Mouse (Mus musculus): ENCODE results near the gene Flii. TPM values are rescaled to one million over a fixed set of nuclear protein-coding genes. Genes with fewer than 3 reads are reported as not detected.

The Flii gene
- polyA plus RNA-seq (2015; fragmentation: Illumina TruSeq; extraction: RNeasy Lipid Tissue Mini Kit (QIAGEN cat#74804); ENCODE audit: low read depth, low replicate concordance), result 48.0 TPM

DNA sequence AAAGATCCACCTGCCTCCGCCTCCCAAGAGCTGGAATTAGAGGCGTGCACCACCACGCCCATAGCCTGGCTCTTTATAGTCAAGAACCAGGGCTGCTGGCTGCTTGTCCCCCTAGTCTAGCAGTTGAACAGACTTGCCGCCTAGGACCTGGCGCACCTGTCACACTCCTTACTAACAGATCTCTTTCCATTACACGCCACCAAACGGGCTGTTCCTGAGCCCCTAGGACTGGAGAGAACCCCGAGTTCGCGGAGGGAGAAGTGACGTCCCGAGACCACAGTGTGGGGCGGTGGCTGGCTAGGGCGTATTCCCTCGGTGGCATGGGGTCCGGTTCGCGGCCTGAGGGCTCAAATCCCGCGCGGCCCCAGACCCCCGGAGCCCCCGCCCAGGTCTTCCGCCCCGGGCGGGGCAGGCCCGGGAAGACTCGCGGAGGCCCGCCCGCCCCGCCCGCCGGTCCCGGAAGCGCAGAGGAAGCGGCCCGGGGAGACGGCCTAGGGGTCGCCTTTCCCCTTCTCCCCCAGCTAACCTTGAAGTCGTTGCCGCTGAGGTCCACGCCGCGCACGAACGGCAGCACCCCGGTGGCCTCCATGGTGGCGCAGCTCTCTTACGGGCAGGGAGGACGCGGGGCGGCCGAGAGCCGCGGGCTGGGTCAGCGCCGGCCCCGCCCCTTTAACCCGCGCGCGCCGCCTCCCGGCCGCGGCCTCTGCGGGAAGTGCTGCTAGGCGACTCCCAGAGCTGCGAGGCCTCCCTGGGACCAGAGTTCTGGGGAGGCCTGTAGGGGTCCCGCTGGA, at the start of gene Flii:
Gene Flii, minus strand, starts transcription at position 663 of the 791 bp plus-strand sequence.

GRCm38 (mm10) chr11:60728260-60728761, 1.2 kb upstream of the Flii start, which contains the start of gene Mief2:
Gene Mief2 (plus strand): TSS chr11:60728398.

GRCm38 (mm10) chr11:60699524-60700075, 27.5 kb downstream of the Flii start, which contains the start of gene Llgl1:
Gene Llgl1 (plus strand): TSS chr11:60699723.

Other genes with a start within 250 kb of the Flii start
- 25.1 TPM for gene Alkbh5, start 190.9 kb downstream of the Flii start, polyA plus RNA-seq (2015; fragmentation: Illumina TruSeq; extraction: RNeasy Lipid Tissue Mini Kit (QIAGEN cat#74804); ENCODE audit: low read depth, low replicate concordance)
- gene Llgl1, start 27.5 kb downstream of the Flii start, polyA plus RNA-seq (2015; fragmentation: Illumina TruSeq; extraction: RNeasy Lipid Tissue Mini Kit (QIAGEN cat#74804); ENCODE audit: low read depth, low replicate concordance), result 29.4 TPM
- 17.7 TPM for gene Mief2, start 1.1 kb upstream of the Flii start, polyA plus RNA-seq (2015; fragmentation: Illumina TruSeq; extraction: RNeasy Lipid Tissue Mini Kit (QIAGEN cat#74804); ENCODE audit: low read depth, low replicate concordance)
- 3.8 TPM for gene Top3a, start 50.1 kb upstream of the Flii start, polyA plus RNA-seq (2015; fragmentation: Illumina TruSeq; extraction: RNeasy Lipid Tissue Mini Kit (QIAGEN cat#74804); ENCODE audit: low read depth, low replicate concordance)
- gene Smcr8, start 50.3 kb upstream of the Flii start, polyA plus RNA-seq (2015; fragmentation: Illumina TruSeq; extraction: RNeasy Lipid Tissue Mini Kit (QIAGEN cat#74804); ENCODE audit: low read depth, low replicate concordance), result 17.5 TPM
- 4.7 TPM for gene Shmt1, start 84.5 kb upstream of the Flii start, polyA plus RNA-seq (2015; fragmentation: Illumina TruSeq; extraction: RNeasy Lipid Tissue Mini Kit (QIAGEN cat#74804); ENCODE audit: low read depth, low replicate concordance)
- gene Dhrs7b, start 103.4 kb upstream of the Flii start, polyA plus RNA-seq (2015; fragmentation: Illumina TruSeq; extraction: RNeasy Lipid Tissue Mini Kit (QIAGEN cat#74804); ENCODE audit: low read depth, low replicate concordance), result 35.8 TPM
- gene Tmem11, start 152.0 kb upstream of the Flii start, polyA plus RNA-seq (2015; fragmentation: Illumina TruSeq; extraction: RNeasy Lipid Tissue Mini Kit (QIAGEN cat#74804); ENCODE audit: low read depth, low replicate concordance), result 45.2 TPM
- 6.5 TPM for gene Natd1, start 187.5 kb upstream of the Flii start, polyA plus RNA-seq (2015; fragmentation: Illumina TruSeq; extraction: RNeasy Lipid Tissue Mini Kit (QIAGEN cat#74804); ENCODE audit: low read depth, low replicate concordance)
- 14.5 TPM for gene Map2k3, start 204.8 kb upstream of the Flii start, polyA plus RNA-seq (2015; fragmentation: Illumina TruSeq; extraction: RNeasy Lipid Tissue Mini Kit (QIAGEN cat#74804); ENCODE audit: low read depth, low replicate concordance)